Mouse (Mus musculus) stomach, postnatal 0 days (tissue): ENCODE results near the gene Trpm3. TPM values are rescaled to one million over a fixed set of nuclear protein-coding genes. Genes with fewer than 3 reads are reported as not detected.

ENCODE experiments used
- ATAC-seq: fragments of 200-750 bp; cut with Nextera tagmentation; 2 replicates; pipeline ENCODE4 v1.8.0; 2017; ENCODE audit not compliant: low FRiP score, low TSS enrichment
- DNase-seq: peaks from one replicate; pipeline ENCODE4 v3.0.0-alpha.2; 2016; ENCODE audit warnings: low spot score
- H3K27ac ChIP-seq: fragments of 300-500 bp; sonication (generic); replicated peaks from 2 replicates; pipeline ENCODE4 v1.5.1; 2014; ENCODE audit warnings: mild to moderate bottlenecking, control low read depth
- H3K27me3 ChIP-seq: fragments of 300-500 bp; sonication (generic); 2 replicates; pipeline ENCODE4 v1.6.1; 2014; ENCODE audit warnings: low read length; ENCODE audit not compliant: control insufficient read depth, insufficient read depth
- H3K36me3 ChIP-seq: fragments of 300-500 bp; sonication (generic); 2 replicates; pipeline ENCODE4 v1.6.1; 2014; ENCODE audit warnings: low read length, mixed read lengths; ENCODE audit not compliant: control insufficient read depth, insufficient read depth
- H3K4me1 ChIP-seq: fragments of 300-500 bp; sonication (generic); replicated peaks from 2 replicates; pipeline ENCODE4 v1.6.1; 2014; ENCODE audit warnings: antibody characterized with exemption; ENCODE audit not compliant: control insufficient read depth, insufficient read depth
- H3K4me2 ChIP-seq: fragments of 300-500 bp; sonication (generic); replicated peaks from 2 replicates; pipeline ENCODE4 v1.6.1; 2014; ENCODE audit warnings: low read depth, mild to moderate bottlenecking, control low read depth, moderate library complexity
- H3K4me3 ChIP-seq: fragments of 300-500 bp; sonication (generic); 2 replicates; pipeline ENCODE4 v1.5.1; 2014; ENCODE audit warnings: low read depth, low read length, control low read depth
- H3K9ac ChIP-seq: fragments of 300-500 bp; sonication (generic); 2 replicates; pipeline ENCODE4 v1.6.1; 2014; ENCODE audit warnings: mild to moderate bottlenecking, low read length, control low read depth, mixed read lengths
- H3K9me3 ChIP-seq: fragments of 300-500 bp; sonication (generic); 2 replicates; pipeline ENCODE4 v1.6.1; 2016; ENCODE audit warnings: low read length; ENCODE audit not compliant: control insufficient read depth
- CTCF ChIP-seq: IDR thresholded peaks from 2 replicates; pipeline ENCODE4 v1.5.1; 2016; ENCODE audit warnings: antibody characterized with exemption, low read depth, mild to moderate bottlenecking, moderate library complexity
- EP300 ChIP-seq: optimal IDR thresholded peaks from 2 replicates; pipeline ENCODE3; 2016; ENCODE audit warnings: antibody characterized with exemption
- WGBS: fragments of 180-500 bp; shearing (Covaris S2); extraction: QIAGEN DNeasy Blood & Tissue Kit; methylation state at CpG from one replicate; pipeline ENCODE4 v1.1.7; 2014; 5-methylcytosine and 5-hydroxymethylcytosine counted together
- polyA plus RNA-seq: library from polyadenylated mRNA; unstranded; fragments of >200 nt; fragmentation: Nextera tagmentation; extraction: Ambion mirVana; gene quantifications from 2 replicates; pipeline ENCODE4 v1.2.1, GENCODE M21; 2015

The Trpm3 gene
- 0.33 and 0.48 TPM in 2 replicates for polyA plus RNA-seq

- no peaks in the 10 kb centered on the region for H3K9me3 ChIP-seq
- H3K4me2 ChIP-seq, result no peak within 1 kb of the TSS; the same call in 1 of the 2 replicates
- no peak for ATAC-seq
- no peaks in the 10 kb centered on the region for H3K36me3 ChIP-seq
- no peak within 1 kb of the TSS for H3K27ac ChIP-seq
- TF ChIP-seq EP300 (no peak), CTCF (peak; percentile 21)
- no peak within 1 kb of the TSS for H3K4me3 ChIP-seq
- WGBS, result under 1% methylated on average over 39 of the region's 39 CpGs
- no peak within 1 kb of the TSS for H3K9ac ChIP-seq
- no peaks in the 10 kb centered on the region for H3K4me1 ChIP-seq
- peak; percentile 64 for DNase-seq
- no peaks in the 10 kb centered on the region for H3K27me3 ChIP-seq
These were observed at the start of gene Trpm3 for GRCm38 (mm10) chr19:22138590-22139421. TSS of gene Trpm3 (plus strand) at chr19:22139046.

- H3K36me3 ChIP-seq, result no peaks in the 10 kb centered on the region
- no peaks in the 10 kb centered on the region for H3K9me3 ChIP-seq
- H3K4me1 ChIP-seq, result no peaks in the 10 kb centered on the region
- H3K4me2 ChIP-seq, result no peak overlapping the region
- no peak overlapping the region for H3K27ac ChIP-seq
- no peak for DNase-seq
- TF ChIP-seq EP300 (no peak), CTCF (no peak)
- ATAC-seq, result no peak
- H3K27me3 ChIP-seq, result no peaks in the 10 kb centered on the region
- no peak overlapping the region for H3K4me3 ChIP-seq
- H3K9ac ChIP-seq, result no peak overlapping the region
- 24% methylated on average over 4 of the region's 4 CpGs for WGBS
These were observed 38.3 kb upstream of the Trpm3 start for GRCm38 (mm10) chr19:22100582-22100981.

GRCm38 (mm10) chr19:22103865-22104264, 35.0 kb upstream of the Trpm3 start:
- 80% methylated on average over 4 of the region's 4 CpGs for WGBS
- Histone ChIP-seq H3K36me3 (no peaks in the 10 kb centered on the region), H3K4me2 (no peak overlapping the region), H3K27me3 (no peaks in the 10 kb centered on the region), H3K27ac (no peak overlapping the region), H3K4me1 (no peaks in the 10 kb centered on the region), H3K9me3 (no peaks in the 10 kb centered on the region), H3K9ac (no peak overlapping the region), H3K4me3 (no peak overlapping the region)
- ATAC-seq, result no peak
- no peak for DNase-seq
- TF ChIP-seq CTCF (no peak), EP300 (no peak)

- no peak for ATAC-seq
- no peak for DNase-seq
- Histone ChIP-seq H3K27me3 (no peaks in the 10 kb centered on the region), H3K9ac (no peak overlapping the region), H3K27ac (no peak overlapping the region), H3K9me3 (no peaks in the 10 kb centered on the region), H3K4me1 (no peaks in the 10 kb centered on the region), H3K4me3 (no peak overlapping the region), H3K36me3 (no peaks in the 10 kb centered on the region), H3K4me2 (no peak overlapping the region)
- TF ChIP-seq EP300 (no peak), CTCF (no peak)
- WGBS, result 74% methylated on average over 7 of the region's 7 CpGs
These were observed 33.9 kb upstream of the Trpm3 start for GRCm38 (mm10) chr19:22104848-22105484.

- ATAC-seq (no peak), DNase-seq (no peak)
- H3K4me2 ChIP-seq, result no peak overlapping the region
- H3K36me3 ChIP-seq, result no peaks in the 10 kb centered on the region
- no peak overlapping the region for H3K27ac ChIP-seq
- H3K27me3 ChIP-seq, result no peaks in the 10 kb centered on the region
- no peak overlapping the region for H3K4me3 ChIP-seq
- WGBS, result 27% methylated on average over 2 of the region's 2 CpGs
- H3K9me3 ChIP-seq, result no peaks in the 10 kb centered on the region
- H3K4me1 ChIP-seq, result no peaks in the 10 kb centered on the region
- no peak overlapping the region for H3K9ac ChIP-seq
- no peak for TF ChIP-seq CTCF
- no peak for TF ChIP-seq EP300
These were observed 33.2 kb upstream of the Trpm3 start for GRCm38 (mm10) chr19:22105648-22106047.

GRCm38 (mm10) chr19:22108893-22109463, 29.9 kb upstream of the Trpm3 start:
- TF ChIP-seq EP300 (no peak), CTCF (no peak)
- DNase-seq, result no peak
- ATAC-seq, result no peak
- 84% methylated on average over 8 of the region's 8 CpGs for WGBS
- no peak overlapping the region for H3K4me2 ChIP-seq
- no peaks in the 10 kb centered on the region for H3K27me3 ChIP-seq
- H3K4me1 ChIP-seq, result no peaks in the 10 kb centered on the region
- H3K4me3 ChIP-seq, result no peak overlapping the region
- H3K27ac ChIP-seq, result no peak overlapping the region
- H3K9me3 ChIP-seq, result no peaks in the 10 kb centered on the region
- H3K9ac ChIP-seq, result no peak overlapping the region
- H3K36me3 ChIP-seq, result no peaks in the 10 kb centered on the region
